Mouse (Mus musculus) gastrocnemius, postnatal 4 days (tissue): ENCODE results near the gene Letm1. TPM values are rescaled to one million over a fixed set of nuclear protein-coding genes. Genes with fewer than 3 reads are reported as not detected.

Experiments
- DNase-seq, 2 experiments: peaks; one replicate each; pipeline ENCODE4 v3.0.0; 2021 to 2022; ENCODE audit warnings: low spot score in 2 of 2, mixed read lengths in 2 of 2
- long read RNA-seq, 2 experiments: library from polyadenylated mRNA; stranded (forward); transcript quantifications; one replicate each; pipeline ENCODE4 v2.0.0; 2021
- total RNA-seq, 2 experiments: library from RNA; stranded (reverse); gene quantifications; 2 replicates each; pipeline ENCODE4 v1.2.3; 2021

Gene Letm1
- total RNA-seq, result 10 to 100 TPM; 43.7 to 51.3 TPM
- long read RNA-seq, experiment 1, full-length matches to known transcripts, result 87 of 109 reads
- long read RNA-seq, experiment 1, partial matches to known transcripts, result 13 of 109 reads
- long read RNA-seq, experiment 1, other reads (novel, unspliced or antisense), result 9 of 109 reads
- long read RNA-seq, experiment 2, full-length matches to known transcripts, result 124 of 146 reads
- long read RNA-seq, experiment 2, partial matches to known transcripts, result 5 of 146 reads
- long read RNA-seq, experiment 2, other reads (novel, unspliced or antisense), result 17 of 146 reads

DNA sequence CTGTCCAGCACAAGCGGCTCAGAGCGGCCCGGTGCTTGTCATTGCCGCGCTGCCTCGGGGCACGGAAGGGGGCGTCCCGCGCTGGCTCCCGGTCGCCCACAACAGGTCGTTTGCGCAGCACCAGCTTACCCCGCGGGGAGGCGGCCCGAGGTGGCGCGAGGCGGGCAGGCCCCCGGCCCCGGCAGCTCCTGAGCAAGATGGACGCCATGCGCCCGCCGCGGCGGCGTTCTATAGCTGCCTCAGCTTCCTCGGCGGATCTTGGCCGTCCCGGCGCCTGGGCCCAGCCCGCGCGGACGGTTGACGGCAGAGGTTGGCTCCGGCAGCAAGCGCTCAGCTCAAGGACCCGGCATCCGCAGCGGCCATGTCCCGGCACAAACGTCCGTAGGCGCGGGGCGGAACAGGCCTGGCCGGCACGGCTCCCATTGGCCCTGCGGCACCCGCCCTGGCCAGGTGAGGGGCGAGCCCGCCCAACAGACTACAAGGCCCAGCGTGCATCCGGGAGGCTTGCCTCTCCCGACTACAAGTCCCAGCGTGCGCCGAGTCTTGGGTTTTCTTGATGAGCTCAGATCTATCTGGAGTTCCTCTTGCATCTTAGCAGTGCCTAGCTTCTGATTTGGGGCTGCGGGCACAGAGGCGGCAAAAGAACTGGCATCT is at the start of gene Letm1:
Gene Letm1 (minus strand): TSS at position 473 of the 654 bp plus-strand sequence.
- DNase-seq, result peak; percentile 85 to 92

GRCm38 (mm10) chr5:33830832-33831231 is 48.2 kb upstream of the Letm1 start:
- DNase-seq, result no peak

- no peak for DNase-seq
Measured at GRCm38 (mm10) chr5:33829958-33830357, 47.3 kb upstream of the Letm1 start.

DNA sequence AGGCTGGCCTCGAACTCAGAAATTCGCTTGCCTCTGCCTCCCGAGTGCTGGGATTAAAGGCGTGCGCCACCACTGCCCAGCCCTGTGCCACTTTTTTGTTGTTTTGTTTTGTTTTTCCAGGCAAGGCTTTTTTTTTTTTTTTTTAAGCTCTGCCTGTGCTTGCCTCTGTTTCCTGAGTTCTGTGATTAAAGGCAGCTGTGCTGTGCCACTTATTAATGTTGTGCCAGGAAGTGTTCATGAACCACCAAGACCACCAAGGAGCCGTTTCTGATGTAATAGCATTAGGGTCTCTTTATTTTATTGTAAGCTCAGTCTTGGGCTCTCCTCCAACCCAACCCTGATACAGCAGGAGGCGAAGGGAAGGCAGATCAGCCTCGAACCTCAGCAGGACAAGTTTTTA is 45.5 kb upstream of the Letm1 start:
- DNase-seq, result no peak

DNA sequence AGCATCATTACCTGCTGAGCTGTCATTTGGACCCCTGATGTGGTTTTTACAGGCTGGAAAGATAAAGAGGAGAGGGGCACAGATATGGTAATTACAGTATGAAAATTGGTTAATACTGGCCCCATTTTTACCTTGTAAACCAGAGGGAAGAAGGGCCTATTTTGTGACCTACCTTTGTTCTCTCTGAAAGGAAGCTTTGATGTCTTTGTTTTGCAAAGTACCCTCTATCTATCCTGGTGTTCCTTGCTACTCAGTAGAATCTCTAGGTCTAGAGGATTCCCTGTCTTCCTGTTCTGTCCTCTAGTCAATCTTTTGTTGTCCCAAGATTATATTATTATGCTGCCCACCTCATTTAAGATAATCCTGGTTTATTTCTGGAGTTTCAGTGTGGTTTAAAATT is 43.4 kb upstream of the Letm1 start:
- no peak for DNase-seq

GRCm38 (mm10) chr5:33822456-33822855 is 39.8 kb upstream of the Letm1 start:
- no peak for DNase-seq

DNA sequence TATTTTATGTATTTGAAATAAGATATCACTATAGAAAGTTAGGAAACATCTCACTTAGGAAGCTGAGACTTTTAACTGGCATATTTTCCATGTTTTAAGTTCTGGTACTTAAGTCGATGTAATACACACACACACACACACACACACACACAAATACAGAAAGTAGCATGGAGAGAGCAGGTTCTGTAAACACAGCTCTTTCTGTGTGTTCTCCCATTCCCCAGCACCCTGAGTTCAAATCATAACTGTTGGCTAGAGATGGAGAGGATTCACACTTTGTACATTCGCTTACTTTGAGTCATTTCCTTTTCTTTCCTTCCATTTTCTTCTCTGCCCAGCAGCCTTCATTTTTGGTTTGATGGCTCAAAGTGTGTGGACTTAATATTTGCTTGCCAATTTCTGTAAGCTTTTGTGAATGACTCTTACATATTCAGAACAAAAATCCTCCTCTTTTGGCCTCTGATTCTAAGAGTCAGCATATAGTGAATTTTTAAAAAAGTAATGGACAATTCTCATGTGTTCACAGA is 39.3 kb upstream of the Letm1 start:
- DNase-seq, result no peak

- peak; percentile 51 to 60 for DNase-seq
Measured at GRCm38 (mm10) chr5:33820733-33821621, 38.4 kb upstream of the Letm1 start.

DNA sequence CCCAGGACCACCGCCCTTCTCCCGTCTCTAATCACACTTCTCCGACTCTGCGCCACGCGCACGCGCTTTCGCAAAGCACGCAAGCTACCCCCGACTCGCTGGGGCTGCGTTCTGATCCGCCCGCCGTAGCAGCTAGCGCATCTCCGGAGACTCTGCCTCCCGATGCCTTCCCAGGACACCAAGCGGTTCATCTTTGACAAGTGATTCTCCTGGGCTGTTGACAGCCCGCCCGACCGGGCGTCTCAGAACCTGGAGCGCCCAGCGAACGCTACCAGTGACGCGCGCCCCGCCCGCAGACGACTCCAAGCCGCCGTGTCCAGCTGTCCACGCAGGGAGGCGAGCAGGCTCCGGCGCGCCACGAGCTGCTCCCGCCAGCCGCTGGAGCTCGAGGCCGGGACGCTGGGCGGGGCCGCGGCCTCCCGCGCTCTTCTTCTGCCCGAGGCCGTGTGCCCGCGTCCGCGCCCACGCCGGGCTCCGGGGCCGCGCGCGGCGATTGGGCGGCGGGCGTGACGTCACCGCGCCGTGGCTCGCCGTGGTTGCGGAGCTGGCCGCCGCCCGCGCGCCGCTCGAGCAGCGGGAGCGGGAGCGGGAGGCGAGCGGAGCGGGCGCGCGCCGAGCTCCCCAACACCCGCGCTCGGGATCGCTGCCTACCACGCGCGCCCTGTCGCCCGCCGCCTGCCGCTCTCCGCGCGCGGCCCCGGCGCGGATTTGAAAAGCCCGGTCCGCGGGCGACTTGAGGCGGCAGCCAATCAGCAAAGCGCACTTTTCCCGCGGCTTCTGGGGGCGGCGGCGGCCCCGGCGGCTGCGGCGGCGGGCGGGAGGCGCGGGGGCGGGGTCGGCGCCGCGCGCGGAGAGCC is 37.5 kb upstream of the Letm1 start, which contains the start of gene Nsd2:
Gene Nsd2 (plus strand): TSS at position 850 of the 857 bp plus-strand sequence.
- peak; percentile 79 to 91 for DNase-seq

DNA sequence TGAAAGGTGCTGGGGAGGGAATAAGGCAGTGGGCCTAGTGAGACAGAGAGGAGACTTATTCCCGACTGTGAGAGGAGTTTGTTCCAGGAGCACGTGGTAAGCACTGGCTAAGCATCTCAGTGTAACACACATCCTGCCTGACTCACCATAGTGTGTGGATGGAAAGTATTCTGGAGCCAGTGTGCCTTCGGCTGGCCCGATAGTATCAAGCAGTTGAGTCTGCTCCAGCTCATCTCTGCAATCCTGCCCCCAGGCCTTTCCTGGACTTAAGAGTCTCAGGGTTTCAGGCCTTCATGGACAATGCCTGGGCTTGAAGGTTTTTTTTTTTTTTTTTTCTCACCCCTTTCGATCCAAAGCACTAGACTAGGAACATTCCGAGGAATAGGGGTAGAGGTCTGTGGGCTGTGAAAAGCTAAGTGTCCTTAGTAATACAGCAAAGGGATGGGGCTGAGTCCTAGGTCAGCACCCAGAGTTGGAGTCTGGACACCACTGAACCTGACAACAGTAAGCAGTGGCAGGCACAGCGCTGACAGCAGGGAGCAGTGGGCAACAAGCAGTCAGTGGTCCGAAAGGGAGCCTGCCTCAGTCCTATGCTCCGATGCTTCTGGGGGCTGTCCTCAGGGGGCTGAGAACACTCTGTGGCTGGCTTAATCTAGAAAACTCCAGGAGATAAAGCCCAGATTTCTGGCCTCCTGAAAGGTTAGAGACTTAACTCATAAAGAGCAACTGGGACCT is 36.7 kb upstream of the Letm1 start:
- DNase-seq, result peak in 1 of 2 experiments; percentile 26

DNA sequence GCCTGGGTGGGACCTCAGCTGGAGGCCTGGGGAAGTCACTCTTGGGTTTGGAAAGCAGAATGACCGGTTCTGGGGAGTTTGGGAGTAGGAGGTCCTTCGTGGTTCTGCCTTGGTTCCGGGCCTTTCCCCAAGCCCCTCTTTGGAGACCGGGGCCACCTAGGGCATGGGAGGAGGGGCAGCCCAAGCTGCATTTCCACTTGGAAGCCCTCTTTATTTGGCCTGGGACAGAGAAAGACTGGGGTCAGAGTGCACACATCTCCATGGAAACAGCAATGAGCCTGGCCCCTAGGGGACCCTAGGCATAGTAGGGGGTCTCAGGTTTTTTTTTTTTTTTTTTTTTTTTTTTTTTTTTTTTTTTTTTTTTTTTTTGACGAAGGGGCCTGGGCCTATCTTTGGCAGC is 35.5 kb upstream of the Letm1 start:
- DNase-seq, result no peak

DNA sequence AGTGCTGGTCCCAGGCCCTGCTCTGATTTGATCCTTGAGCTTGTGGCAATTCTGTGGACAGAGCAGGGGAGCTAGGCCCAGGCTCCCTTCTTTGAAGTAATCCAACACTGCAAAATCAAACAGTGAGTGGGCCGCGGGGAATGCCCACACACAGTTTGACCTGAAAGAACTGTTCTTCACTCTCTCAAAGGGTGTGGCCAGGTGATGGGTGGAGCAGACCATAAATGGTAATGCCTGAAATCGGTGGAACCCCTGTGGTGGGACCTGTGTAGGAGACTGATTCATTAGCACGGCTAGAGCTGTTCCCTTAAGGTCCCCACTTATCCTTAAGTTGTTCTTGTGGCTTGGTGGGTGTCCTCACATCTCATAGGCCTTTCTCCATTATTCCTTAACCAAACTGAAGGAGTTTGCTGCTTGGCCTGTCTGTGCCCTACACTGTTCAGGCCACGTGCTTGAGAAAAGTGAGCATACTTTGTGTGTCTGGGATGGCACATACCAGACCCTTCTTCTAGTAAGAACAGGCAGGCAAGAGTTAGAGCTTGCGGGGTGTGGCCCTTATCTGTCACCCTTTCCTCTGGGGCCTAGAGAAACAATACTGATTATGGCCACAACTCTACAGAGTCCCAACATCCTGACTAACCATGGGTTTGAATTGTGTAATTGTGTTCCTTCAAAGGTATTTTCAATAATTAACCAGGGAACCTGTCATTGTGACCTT is 33.5 kb upstream of the Letm1 start:
- DNase-seq, result no peak

GRCm38 (mm10) chr5:33811519-33811918 is 28.9 kb upstream of the Letm1 start:
- no peak for DNase-seq

DNA sequence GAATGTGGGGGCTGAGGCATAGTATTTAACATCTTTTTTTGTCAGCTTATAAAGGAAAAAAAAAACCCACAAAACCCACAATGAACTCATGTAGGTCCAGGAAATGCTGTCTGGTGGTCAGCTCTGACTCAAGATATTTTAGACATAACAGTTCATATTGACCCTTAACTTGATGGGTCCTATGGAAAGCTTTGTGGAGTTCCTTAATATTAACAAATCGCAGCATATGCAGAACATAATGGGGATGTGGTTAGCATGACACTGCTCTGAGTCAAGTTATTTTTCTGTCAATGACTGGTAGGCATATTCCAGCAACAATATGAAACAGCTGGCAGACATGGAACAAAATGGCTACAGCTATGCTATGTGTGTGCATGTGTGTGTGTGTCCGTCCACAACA is 20.7 kb upstream of the Letm1 start:
- no peak for DNase-seq

DNA sequence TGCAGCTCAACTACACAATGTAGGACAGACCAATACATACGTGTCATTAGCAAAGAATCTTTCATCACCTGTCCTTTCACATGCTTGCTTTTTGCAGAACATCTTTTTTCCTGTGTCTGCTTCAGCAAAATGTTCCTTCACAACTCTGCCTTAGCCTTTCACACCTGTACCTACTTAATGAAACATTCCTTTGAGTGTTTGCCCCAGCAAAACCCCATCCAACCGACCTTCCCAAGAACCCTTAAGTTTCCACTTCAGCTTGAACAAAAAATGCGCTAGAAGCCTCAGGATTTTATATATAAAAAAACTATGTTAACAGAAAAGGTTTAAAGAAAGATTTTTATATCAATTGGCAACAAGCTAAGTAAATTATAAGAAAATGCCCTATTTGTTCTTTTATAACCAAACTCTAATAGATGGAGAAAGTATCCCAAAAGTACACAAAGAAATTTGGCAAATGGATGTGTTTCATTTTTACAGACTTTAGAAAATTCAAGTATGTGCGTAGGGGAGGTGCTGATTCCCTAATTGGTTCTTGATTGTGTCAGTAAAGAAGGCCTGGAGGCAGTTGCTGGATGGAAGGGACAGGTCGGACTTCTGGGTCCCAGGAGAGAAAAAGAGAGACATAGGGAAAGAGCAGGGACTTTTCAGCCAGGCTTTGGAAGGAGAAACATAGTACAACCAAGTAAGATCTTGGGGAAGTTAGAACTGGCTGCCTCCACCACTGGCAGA is 9.5 kb upstream of the Letm1 start:
- no peak for DNase-seq

DNA sequence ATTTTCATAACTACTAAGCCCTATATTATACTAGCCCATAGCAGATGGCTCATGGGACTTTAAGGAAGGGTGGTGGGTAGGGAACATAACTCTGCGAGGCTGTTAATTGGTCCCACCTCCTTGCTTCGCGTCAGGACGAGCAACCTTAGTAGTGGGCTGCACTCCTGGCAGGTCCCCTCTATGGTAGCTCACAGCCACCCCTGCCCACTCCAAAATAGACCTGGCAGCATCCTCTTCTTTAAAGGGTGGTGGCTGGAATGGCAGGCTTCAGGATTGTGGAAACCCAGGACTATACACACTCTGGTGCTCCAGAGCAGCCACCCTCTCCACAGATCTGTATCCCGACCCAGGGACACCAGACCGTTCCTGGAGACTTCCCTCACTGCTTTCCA is 378 bp upstream of the Letm1 start:
- DNase-seq, result no peak

- DNase-seq, result no peak
Measured at GRCm38 (mm10) chr5:33781964-33782344, 663 bp downstream of the Letm1 start.

- no peak for DNase-seq
Measured at GRCm38 (mm10) chr5:33777195-33777594, 5.4 kb downstream of the Letm1 start.

- DNase-seq, result no peak
Measured at GRCm38 (mm10) chr5:33743481-33743880, 39.1 kb downstream of the Letm1 start.
